Comparison of ENCODE assay signal across 9 mouse cellular contexts in the genomic region with DNA sequence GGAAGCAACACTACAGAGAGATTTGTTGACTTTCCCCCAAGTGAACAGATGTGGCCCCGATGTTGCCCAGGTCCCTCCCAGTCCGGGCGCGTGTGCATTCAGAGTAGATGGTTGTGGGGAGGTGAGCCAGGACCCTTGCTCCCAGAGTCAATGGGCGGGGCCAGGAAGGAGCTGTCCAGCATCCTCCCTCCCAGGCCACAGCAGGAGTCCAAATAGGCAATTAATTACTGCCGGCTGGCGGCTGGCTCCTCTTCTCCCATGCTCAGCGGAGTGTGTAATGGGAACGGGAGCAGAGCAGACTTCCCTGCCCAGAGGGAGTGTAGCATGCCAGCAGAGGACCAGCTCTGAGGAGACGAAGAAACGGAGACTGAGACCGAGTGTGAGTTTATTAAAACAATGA. TPM values are rescaled to one million over a fixed set of nuclear protein-coding genes. Genes with fewer than 3 reads are reported as not detected.
A peak's percentile ranks its signal among the peaks of the same experiment; 100 is the strongest.
DNase-seq lines count a peak whose midpoint lies in the region; ATAC-seq and TF ChIP-seq lines count a peak whose summit lies in the region.
"Had no signal": no experiment of that assay in that cellular context is flagged by ENCODE, and none has a peak within 500 bp of the region (broad histone marks: within the 10 kb centered on the region; RNA-seq: fewer than 3 reads in every experiment).

No protein-coding gene starts in this region.

- peak; percentile 36 for DNase-seq in lung, postnatal 10 days
- no peak for DNase-seq in lung, adult 18-20 months
- peak; percentile 47 for DNase-seq in cerebellum, adult 9-10 months
- peak; percentile 81 for DNase-seq in limb, embryonic 11.5 days (ENCODE audit: low spot score)
- peak; percentile 47 for DNase-seq in stomach, postnatal 0 days (ENCODE audit: low spot score)
- no peak for DNase-seq in layer of hippocampus, postnatal 25 days (ENCODE audit: extremely low spot score in 1 of 2, low spot score in 1 of 2)

- TF ChIP-seq CTCF in stomach, postnatal 0 days (IDR thresholded peaks at IDR 0.05; ENCODE audit: low read depth) = no peak

- H3K27me3 ChIP-seq in limb, embryonic 11.5 days (ENCODE audit: control insufficient read depth, insufficient read depth, low read length) = peaks cover 3% of the 10 kb centered on the region; the same call in 1 of the 2 replicates
- H3K27me3 ChIP-seq in stomach, postnatal 0 days (ENCODE audit: control insufficient read depth, insufficient read depth, low read length) = no peaks in the 10 kb centered on the region

- no peaks in the 10 kb centered on the region for H3K36me3 ChIP-seq in limb, embryonic 11.5 days (ENCODE audit: control insufficient read depth, insufficient read depth, low read length)
- H3K36me3 ChIP-seq in stomach, postnatal 0 days (ENCODE audit: control insufficient read depth, insufficient read depth, low read length) = no peaks in the 10 kb centered on the region

- H3K4me1 ChIP-seq in limb, embryonic 11.5 days (ENCODE audit: control insufficient read depth, insufficient read depth, low read length) = peaks cover 7% of the 10 kb centered on the region; the same call in 1 of the 2 replicates
- H3K4me1 ChIP-seq in stomach, postnatal 0 days (replicated peaks; ENCODE audit: control insufficient read depth, insufficient read depth) = no peaks in the 10 kb centered on the region

- H3K4me2 ChIP-seq in limb, embryonic 11.5 days (ENCODE audit: low read depth, severe bottlenecking) = no peak overlapping the region
- no peak overlapping the region for H3K4me2 ChIP-seq in stomach, postnatal 0 days (replicated peaks; ENCODE audit: low read depth)

- ATAC-seq in granulocyte monocyte progenitor cell, adult 5-6 weeks (replicated peaks; ENCODE audit: poor library complexity, severe bottlenecking) = peak; percentile 61
- ATAC-seq in limb, embryonic 11.5 days (ENCODE audit: insufficient number of reproducible peaks, low FRiP score, low TSS enrichment, low read depth) = no peak
- ATAC-seq in stomach, postnatal 0 days (ENCODE audit: low FRiP score, low TSS enrichment) = no peak
- no peak for ATAC-seq in CD4-positive, CD25-positive, alpha-beta regulatory T cell, adult 4 months

- H3K4me3 ChIP-seq in limb, embryonic 11.5 days (ENCODE audit: low read depth, low read length) = no peak overlapping the region
- H3K4me3 ChIP-seq in stomach, postnatal 0 days (ENCODE audit: low read depth, low read length) = no peak overlapping the region

- no peak for TF ChIP-seq EP300 in stomach, postnatal 0 days (optimal IDR thresholded peaks at IDR 0.05)

- WGBS in limb, embryonic 11.5 days = 1% methylated on average over 12 of the region's 12 CpGs
- WGBS in stomach, postnatal 0 days = 0% methylated on average over 12 of the region's 12 CpGs

- no peaks in the 10 kb centered on the region for H3K9me3 ChIP-seq in limb, embryonic 11.5 days (ENCODE audit: control insufficient read depth, low read length)
- H3K9me3 ChIP-seq in stomach, postnatal 0 days (ENCODE audit: control insufficient read depth, low read length) = no peaks in the 10 kb centered on the region

- H3K9ac ChIP-seq in limb, embryonic 11.5 days (ENCODE audit: low read length) = no peak overlapping the region
- H3K9ac ChIP-seq in stomach, postnatal 0 days (ENCODE audit: low read length) = no peak overlapping the region

- no peak overlapping the region for H3K27ac ChIP-seq in limb, embryonic 11.5 days (replicated peaks; ENCODE audit: low read depth, low read length)
- H3K27ac ChIP-seq in stomach, postnatal 0 days (replicated peaks) = no peak overlapping the region

RNA-seq across cellular contexts. Expression of gene Slc32a1, which starts 15.5 kb away (rescaled TPM):
- total RNA-seq in granulocyte monocyte progenitor cell, adult 5-6 weeks (2014; fragmentation: Nextera tagmentation) = not detected in 2 replicates
- total RNA-seq in granulocyte monocyte progenitor cell, adult 5-6 weeks (2017) = not detected in 2 replicates
- polyA plus RNA-seq in limb, embryonic 11.5 days (2014; fragmentation: Nextera tagmentation; extraction: Ambion mirVana) = not detected in 2 replicates
- polyA plus RNA-seq in stomach, postnatal 0 days (2015; fragmentation: Nextera tagmentation; extraction: Ambion mirVana) = not detected in 2 replicates
- 10 to 100 TPM; 68.3 to 77.6 TPM for total RNA-seq in layer of hippocampus, postnatal 25 days (2021)
- not detected for polyA plus RNA-seq in CD4-positive, CD25-positive, alpha-beta regulatory T cell, adult 4 months (2017; shearing (Covaris generic))
- polyA plus RNA-seq: heart, embryonic 16.5 days had no signal

RNA-seq across cellular contexts. Expression of gene Actr5, which starts 29.6 kb away (rescaled TPM):
- total RNA-seq in granulocyte monocyte progenitor cell, adult 5-6 weeks (2014; fragmentation: Nextera tagmentation) = 15.6 and 18.5 TPM in 2 replicates
- total RNA-seq in granulocyte monocyte progenitor cell, adult 5-6 weeks (2017) = 15.8 and 21.6 TPM in 2 replicates
- 16.4 and 20.6 TPM in 2 replicates for polyA plus RNA-seq in limb, embryonic 11.5 days (2014; fragmentation: Nextera tagmentation; extraction: Ambion mirVana)
- 5.1 and 5.2 TPM in 2 replicates for polyA plus RNA-seq in stomach, postnatal 0 days (2015; fragmentation: Nextera tagmentation; extraction: Ambion mirVana)
- total RNA-seq in layer of hippocampus, postnatal 25 days (2021) = 10 to 100 TPM; 10.0 to 10.2 TPM
- polyA plus RNA-seq in CD4-positive, CD25-positive, alpha-beta regulatory T cell, adult 4 months (2017; shearing (Covaris generic)) = 1 to 10 TPM; 2.1 to 2.9 TPM

Comparison
In these comparisons a context has a peak if more than half of its experiments do, and no peak if none do; other contexts are left out.
1. DNase-seq: peak in lung, postnatal 10 days (single experiment), cerebellum, adult 9-10 months (single experiment), limb, embryonic 11.5 days (single experiment) and stomach, postnatal 0 days (single experiment); none in lung, adult 18-20 months (0 of 2) and layer of hippocampus, postnatal 25 days (0 of 2).